Mouse (Mus musculus) granulocyte monocyte progenitor cell, adult 5-6 weeks (primary cell): ENCODE measurements around the gene a. TPM values are rescaled to one million over a fixed set of nuclear protein-coding genes. Genes with fewer than 3 reads are reported as not detected.
"Not testable (repeated sequence)": the region's sequence is repeated elsewhere in the genome, so short reads cannot be mapped to it uniquely, and the experiment has no call there.

Source experiments
- ATAC-seq: replicated peaks from 2 replicates; pipeline ENCODE4 v1.8.0; 2016; ENCODE audit warnings: mild to moderate bottlenecking, moderate TSS enrichment, inconsistent platforms; ENCODE audit not compliant: poor library complexity, severe bottlenecking
- total RNA-seq, 2 experiments: library from RNA; stranded (forward) in 1 of 2; stranded (reverse) in 1 of 2; fragments of 200-712, 200-1000 nt in 1 of 2; fragments of >200 nt in 1 of 2; fragmentation: Nextera tagmentation in 1 of 2; gene quantifications; 2 replicates each; pipeline ENCODE4 v1.2.3; 2014 to 2017

The a gene
- total RNA-seq, 2 experiments from 2014 or later, result not detected

DNA sequence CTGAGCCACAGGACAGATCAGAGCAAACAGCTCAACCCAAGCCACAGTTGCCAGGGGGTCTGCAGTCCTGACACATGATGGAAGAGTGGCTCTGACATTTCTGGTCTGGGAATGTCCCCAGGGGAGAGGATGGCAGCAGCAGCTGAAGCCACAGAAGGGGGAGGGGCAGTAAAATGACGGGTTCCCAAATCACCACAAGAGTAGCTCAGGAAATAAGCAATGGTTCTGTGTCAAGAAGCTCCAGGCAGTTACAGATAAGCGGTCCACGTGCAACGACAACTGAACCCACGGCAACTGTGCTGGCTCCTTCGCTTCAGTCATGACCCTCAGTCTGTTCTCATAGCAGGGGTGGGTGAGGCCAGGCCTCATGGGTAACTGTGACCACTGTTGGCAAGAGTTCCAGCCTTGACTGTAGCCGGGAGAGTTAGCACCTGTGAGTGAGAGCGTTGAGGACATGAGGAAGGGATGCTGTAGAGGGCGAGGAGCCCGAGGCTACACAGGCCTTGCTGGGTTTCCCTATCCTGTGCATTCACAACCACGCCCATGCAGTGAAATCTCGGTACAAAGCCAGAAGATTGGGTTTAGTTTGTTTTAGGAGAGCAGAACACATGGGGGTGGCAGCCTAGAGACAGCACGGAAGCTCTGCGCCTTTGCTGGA is 178.7 kb downstream of the a start:
- peak; percentile 33 for ATAC-seq

- ATAC-seq, result no peak
These were observed 180.9 kb downstream of the a start for GRCm38 (mm10) chr2:154971919-154972692.

DNA sequence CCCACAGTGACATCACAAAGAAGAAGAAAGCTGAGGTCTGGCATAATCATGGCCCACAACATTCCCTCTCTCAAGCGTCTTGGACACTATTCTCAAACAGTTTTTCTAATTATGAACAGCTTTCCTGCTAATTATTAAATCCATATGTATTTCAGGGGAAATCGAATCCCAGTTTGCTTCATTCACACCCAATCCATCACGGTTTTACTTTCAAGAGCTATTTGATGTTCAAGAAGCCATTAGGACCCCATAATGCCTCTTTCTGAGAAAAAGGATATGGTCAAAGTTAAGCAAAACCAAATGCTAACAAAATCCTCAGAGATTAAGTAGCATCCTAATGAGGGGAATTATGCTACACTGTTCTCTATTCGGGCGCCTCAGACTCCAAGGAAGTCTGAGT is 181.8 kb downstream of the a start:
- no peak for ATAC-seq

- no peak for ATAC-seq
These were observed 195.4 kb downstream of the a start for GRCm38 (mm10) chr2:154986609-154987008.

DNA sequence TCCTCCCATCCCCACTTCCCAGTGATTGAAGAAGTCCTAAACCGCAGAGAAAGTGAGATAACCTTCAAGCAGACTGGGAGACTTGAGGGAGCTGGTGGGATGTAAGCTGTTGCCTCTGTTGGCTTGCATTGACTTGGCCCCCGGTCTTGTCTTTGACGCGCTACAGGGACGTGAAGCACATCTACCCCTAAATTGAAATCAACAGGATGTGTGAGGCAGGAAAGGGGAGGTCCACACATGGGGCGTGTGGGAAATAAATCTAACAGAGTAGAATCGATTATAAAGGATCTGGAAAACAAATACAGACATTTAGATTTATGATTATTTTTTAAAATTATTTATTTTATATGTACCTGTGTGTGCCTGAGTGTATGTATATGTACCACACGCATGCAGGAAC is 200.2 kb downstream of the a start:
- no peak for ATAC-seq

- peak; percentile 55; the same call in 1 of the 2 replicates for ATAC-seq
These were observed 200.9 kb downstream of the a start for GRCm38 (mm10) chr2:154992083-154992482.

DNA sequence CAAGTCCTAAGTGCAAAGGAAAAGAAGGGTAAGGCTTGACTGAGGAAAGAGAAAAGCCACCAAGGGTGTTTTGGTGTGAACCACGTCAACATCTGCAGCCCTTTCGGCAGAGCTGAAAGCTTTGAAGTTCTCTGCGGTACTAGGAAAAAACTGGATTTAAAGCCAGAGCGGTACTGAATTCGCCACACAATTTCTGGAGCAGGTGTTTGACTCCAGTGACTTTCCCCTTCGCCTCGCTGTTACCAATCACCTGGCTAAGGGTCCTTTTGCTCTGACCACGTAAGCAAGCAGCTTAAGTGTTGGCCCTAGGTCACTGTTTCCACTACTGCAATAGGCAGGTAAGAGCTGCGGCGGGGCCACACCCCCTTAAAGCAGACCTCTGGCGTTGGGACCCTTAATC is 214.3 kb downstream of the a start:
- ATAC-seq, result no peak

DNA sequence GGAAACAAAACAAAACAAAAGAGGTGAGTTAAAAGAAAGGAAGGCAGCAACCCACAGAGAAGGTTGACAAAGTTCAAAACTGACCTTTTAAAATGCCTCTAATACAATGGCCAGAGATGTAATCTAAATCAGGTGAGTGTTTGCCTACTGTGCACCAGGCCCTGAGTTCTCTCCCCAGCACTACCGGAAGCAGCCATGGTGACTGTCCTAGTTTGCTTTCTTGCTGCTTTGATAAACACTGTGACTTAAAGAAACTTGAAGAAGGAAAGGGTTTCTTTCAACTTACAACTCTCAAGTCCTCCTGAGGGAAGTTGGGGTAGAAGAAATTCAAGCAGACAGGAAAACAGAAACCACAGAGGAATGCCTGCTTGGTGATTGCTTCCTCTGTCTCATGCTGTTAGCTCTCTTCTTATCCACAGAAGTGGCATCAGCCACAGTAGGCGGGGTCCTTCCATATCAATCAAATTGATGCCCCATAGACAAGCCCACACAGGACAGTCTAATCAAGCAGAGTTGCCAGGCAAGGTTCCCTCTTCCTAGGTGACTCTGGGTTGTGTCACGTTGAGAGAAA is 220.0 kb downstream of the a start:
- ATAC-seq, result peak; percentile 96

GRCm38 (mm10) chr2:155012991-155013390 is 221.8 kb downstream of the a start:
- no peak for ATAC-seq

DNA sequence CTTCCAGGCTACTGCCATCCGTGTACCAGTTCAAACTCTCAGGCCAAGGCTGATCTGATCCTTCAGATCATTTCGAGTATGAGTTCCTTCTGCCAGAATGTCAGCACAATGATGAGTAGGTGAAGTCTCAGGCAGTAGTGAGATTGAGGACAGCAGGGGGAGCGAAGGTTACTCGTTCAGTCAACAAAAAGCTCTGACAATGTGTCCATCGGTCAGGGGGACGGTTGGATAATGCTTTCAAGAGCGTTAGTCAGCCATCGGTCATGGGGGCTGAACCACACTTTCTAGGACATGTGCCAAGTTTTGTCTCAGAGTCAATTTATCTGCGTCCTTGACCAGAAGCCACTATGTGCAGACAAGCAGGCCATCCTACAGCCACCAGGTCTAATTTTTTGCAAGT is 225.5 kb downstream of the a start:
- ATAC-seq, result not testable (repeated sequence)

GRCm38 (mm10) chr2:155018251-155018755 is 227.1 kb downstream of the a start, which contains the start of gene Gm14226:
Gene Gm14226 (plus strand): TSS chr2:155018266.
- ATAC-seq, result not testable (repeated sequence)

DNA sequence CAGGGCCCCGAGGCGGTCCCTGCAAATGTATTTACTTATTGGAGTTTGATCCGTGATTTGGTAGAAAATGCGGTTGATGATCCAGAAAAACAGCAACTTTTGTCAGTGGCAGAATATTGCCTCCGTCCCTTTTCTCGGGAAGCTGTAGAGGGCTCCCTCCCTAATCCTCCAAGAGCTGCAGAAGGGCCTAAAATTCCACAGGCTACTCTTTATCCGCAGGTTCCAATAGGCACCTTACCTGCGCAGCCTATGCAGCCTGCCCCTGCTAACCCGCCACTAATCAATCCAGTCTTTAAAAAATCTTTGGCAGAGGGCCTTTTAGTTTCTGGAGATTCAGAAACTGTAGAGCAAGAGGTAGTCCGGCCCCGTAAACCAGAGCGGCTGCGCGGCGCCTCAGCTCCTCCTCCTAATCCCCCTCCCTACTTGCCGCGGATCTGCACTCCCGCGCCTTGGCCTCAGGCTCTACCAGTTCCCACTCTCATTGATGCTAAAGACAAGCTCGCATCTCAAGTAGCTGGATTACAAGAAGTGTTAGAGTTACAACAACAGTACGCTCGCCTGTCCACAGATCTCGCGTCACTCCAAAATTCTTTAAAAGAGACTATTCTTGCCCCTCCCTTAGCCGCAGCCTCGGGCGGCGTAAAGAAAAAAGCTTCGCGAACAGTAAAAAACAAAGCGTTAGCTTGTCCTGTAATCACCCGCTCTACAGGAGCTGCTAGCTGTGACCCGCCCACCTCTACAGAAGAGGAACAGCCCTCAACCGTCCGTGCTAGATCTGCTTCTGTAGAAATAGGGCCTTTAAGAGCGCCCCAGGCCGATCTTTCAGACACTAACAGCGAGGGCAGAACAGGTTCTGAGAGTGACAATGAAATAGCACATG is 227.8 kb downstream of the a start:
- ATAC-seq, result peak; percentile 96

DNA sequence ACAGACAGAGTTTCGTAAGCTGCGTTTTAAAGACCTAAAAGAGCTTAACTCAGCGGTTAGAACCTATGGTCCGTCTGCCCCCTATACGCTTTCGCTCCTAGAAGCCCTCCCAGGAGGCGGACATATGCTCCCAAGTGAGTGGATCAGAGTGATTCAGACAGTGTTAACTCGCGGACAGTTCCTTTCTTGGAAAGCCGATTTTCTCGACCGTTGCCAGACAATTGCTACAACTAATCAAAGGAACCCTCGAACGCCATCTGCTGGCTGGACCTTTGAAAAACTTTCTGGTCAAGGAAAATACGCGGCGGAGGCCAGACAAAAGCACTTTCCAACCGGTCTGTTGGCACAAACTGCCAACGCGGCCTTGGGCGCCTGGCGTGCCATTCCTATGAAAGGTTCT is 228.5 kb downstream of the a start:
- ATAC-seq, result peak; percentile 76

GRCm38 (mm10) chr2:155020247-155020826 is 229.1 kb downstream of the a start:
- ATAC-seq, result not testable (repeated sequence)

DNA sequence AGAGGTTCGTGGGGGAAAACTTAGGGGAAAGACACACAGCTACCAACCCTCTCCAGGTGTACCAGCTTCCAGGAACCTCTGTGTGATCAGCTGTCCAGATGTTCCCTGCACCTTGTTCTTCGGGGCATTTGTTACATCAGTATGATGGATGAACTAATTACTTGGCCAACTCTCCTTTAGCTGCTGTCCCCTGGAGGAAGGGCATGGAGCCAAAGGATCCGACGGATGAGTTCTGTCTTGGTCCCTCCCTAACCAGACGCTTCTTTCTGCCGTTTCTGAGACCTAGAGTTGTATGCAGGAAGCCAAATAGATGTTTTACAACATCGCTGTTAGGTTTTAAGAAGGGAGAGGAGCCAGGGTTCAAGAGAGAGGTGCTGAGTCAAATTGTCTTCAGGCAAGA is 239.6 kb downstream of the a start:
- ATAC-seq, result no peak

- peak; percentile 63 for ATAC-seq
These were observed 241.9 kb downstream of the a start for GRCm38 (mm10) chr2:155032938-155033710.

GRCm38 (mm10) chr2:155039956-155040355 is 248.8 kb downstream of the a start:
- ATAC-seq, result no peak

DNA sequence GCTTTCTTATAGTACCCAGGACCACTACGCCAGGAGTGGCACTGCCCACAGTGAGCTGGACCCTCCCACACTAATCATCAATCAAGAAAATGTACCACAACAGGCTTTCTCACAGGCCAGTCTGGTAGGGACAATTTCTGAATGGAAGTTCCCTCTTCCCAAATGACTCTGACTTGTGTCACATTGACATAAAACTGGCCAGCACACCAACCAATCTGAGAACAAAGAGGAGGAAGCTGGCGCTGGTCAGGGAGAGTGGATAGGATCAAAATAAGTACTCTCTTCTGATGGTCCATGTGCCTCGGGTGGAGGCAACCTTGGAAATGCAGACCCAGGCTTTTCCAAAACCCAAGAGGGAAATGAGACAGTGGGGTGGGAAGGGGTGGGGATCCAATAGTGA is 253.3 kb downstream of the a start:
- no peak for ATAC-seq

GRCm38 (mm10) chr2:155045075-155045474 is 253.9 kb downstream of the a start:
- ATAC-seq, result no peak
